Mouse (Mus musculus) ES-Bruce4 (cell line): ENCODE measurements around the gene Snx29.

Experiments used
- CTCF ChIP-seq: IDR thresholded peaks from one replicate; pipeline ENCODE4 v1.8.1; 2011; ENCODE audit warnings: low read depth, low read length
- POLR2A ChIP-seq: IDR thresholded peaks from one replicate; pipeline ENCODE4 v1.8.1; 2011; ENCODE audit warnings: low read length; ENCODE audit not compliant: insufficient read depth

DNA sequence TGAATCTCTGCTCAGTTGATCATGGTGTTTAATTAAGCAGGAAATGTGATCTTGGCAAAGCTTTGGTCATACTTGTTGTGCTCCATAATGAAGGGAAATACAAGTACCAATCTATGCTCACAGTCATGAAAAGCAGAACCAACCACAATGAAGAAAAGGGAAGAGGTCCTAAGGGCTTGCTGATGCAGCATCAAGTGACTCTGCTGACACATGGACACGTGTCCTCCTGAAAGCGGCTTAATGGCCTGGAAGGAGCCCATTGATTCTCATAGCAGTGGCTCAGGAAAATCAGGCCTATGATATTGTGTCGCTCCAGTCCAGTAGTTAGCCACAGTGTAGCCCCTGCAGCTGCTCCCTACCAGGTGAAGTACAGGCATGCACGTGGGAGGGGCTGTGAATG is 353.3 kb downstream of the Snx29 start:
- TF ChIP-seq CTCF, result no peak
- no peak for TF ChIP-seq POLR2A
